Mouse (Mus musculus): ENCODE data around the gene Ppp2ca. TPM values are rescaled to one million over a fixed set of nuclear protein-coding genes. Genes with fewer than 3 reads are reported as not detected.
A peak's percentile ranks its signal among the peaks of the same experiment; 100 is the strongest.

Gene Ppp2ca
- polyA plus RNA-seq, 1 experiment from 2014 or later: 47.9 TPM

GRCm38 (mm10) chr11:52076742-52077352 lies 21.6 kb upstream of the Ppp2ca start:
- H3K36me3 ChIP-seq (ENCODE audit: control insufficient read depth, insufficient read depth): no peaks in the 10 kb centered on the region
- no peak overlapping the region for H3K4me2 ChIP-seq (replicated peaks; ENCODE audit: low read depth)
- peaks cover 2% of the 10 kb centered on the region; the same call in 1 of the 2 replicates for H3K4me1 ChIP-seq (replicated peaks; ENCODE audit: control insufficient read depth, insufficient read depth, low read length)
- no peaks in the 10 kb centered on the region for H3K27me3 ChIP-seq (replicated peaks; ENCODE audit: control insufficient read depth, insufficient read depth, low read length)
- no peak for ATAC-seq
- no peak overlapping the region for H3K4me3 ChIP-seq (ENCODE audit: low read depth, low read length)
- TF ChIP-seq CTCF (IDR thresholded peaks at IDR 0.05; ENCODE audit: low read depth): peak; percentile 45
- no peak overlapping the region for H3K9ac ChIP-seq (ENCODE audit: low read depth, low read length)
- H3K9me3 ChIP-seq (ENCODE audit: control insufficient read depth): no peaks in the 10 kb centered on the region
- H3K27ac ChIP-seq (ENCODE audit: low read depth, low read length): peak overlapping the region; percentile 28
- WGBS: 84% methylated on average over 6 of the region's 6 CpGs

GRCm38 (mm10) chr11:52077939-52078338 lies 20.5 kb upstream of the Ppp2ca start:
- H3K27me3 ChIP-seq (replicated peaks; ENCODE audit: control insufficient read depth, insufficient read depth, low read length): no peaks in the 10 kb centered on the region
- peaks cover 2% of the 10 kb centered on the region; the same call in 1 of the 2 replicates for H3K4me1 ChIP-seq (replicated peaks; ENCODE audit: control insufficient read depth, insufficient read depth, low read length)
- no peak for TF ChIP-seq CTCF (IDR thresholded peaks at IDR 0.05; ENCODE audit: low read depth)
- no peak overlapping the region for H3K4me2 ChIP-seq (replicated peaks; ENCODE audit: low read depth)
- WGBS: 43% methylated on average over 4 of the region's 4 CpGs
- H3K9ac ChIP-seq (ENCODE audit: low read depth, low read length): no peak overlapping the region
- H3K9me3 ChIP-seq (ENCODE audit: control insufficient read depth): no peaks in the 10 kb centered on the region
- no peaks in the 10 kb centered on the region for H3K36me3 ChIP-seq (ENCODE audit: control insufficient read depth, insufficient read depth)
- no peak overlapping the region for H3K4me3 ChIP-seq (ENCODE audit: low read depth, low read length)
- H3K27ac ChIP-seq (ENCODE audit: low read depth, low read length): peak overlapping the region; percentile 28; the same call in 1 of the 2 replicates
- peak; percentile 81 for ATAC-seq

- Histone ChIP-seq H3K4me3 (ENCODE audit: low read depth, low read length) (no peak overlapping the region), H3K36me3 (ENCODE audit: control insufficient read depth, insufficient read depth) (no peaks in the 10 kb centered on the region), H3K27ac (ENCODE audit: low read depth, low read length) (no peak overlapping the region), H3K4me1 (replicated peaks; ENCODE audit: control insufficient read depth, insufficient read depth, low read length) (peaks cover 2% of the 10 kb centered on the region; the same call in 1 of the 2 replicates), H3K9me3 (ENCODE audit: control insufficient read depth) (no peaks in the 10 kb centered on the region), H3K27me3 (replicated peaks; ENCODE audit: control insufficient read depth, insufficient read depth, low read length) (no peaks in the 10 kb centered on the region), H3K4me2 (replicated peaks; ENCODE audit: low read depth) (no peak overlapping the region), H3K9ac (ENCODE audit: low read depth, low read length) (no peak overlapping the region)
- no peak for TF ChIP-seq CTCF (IDR thresholded peaks at IDR 0.05; ENCODE audit: low read depth)
- 24% methylated on average over 5 of the region's 5 CpGs for WGBS
- ATAC-seq: peak; percentile 29; the same call in 1 of the 2 replicates
Observed at GRCm38 (mm10) chr11:52079978-52080377, 18.5 kb upstream of the Ppp2ca start.

GRCm38 (mm10) chr11:52080656-52081055 lies 17.8 kb upstream of the Ppp2ca start:
- Histone ChIP-seq H3K4me2 (replicated peaks; ENCODE audit: low read depth) (no peak overlapping the region), H3K27ac (ENCODE audit: low read depth, low read length) (no peak overlapping the region), H3K4me3 (ENCODE audit: low read depth, low read length) (no peak overlapping the region), H3K4me1 (replicated peaks; ENCODE audit: control insufficient read depth, insufficient read depth, low read length) (peaks cover 2% of the 10 kb centered on the region; the same call in 1 of the 2 replicates), H3K36me3 (ENCODE audit: control insufficient read depth, insufficient read depth) (no peaks in the 10 kb centered on the region), H3K27me3 (replicated peaks; ENCODE audit: control insufficient read depth, insufficient read depth, low read length) (no peaks in the 10 kb centered on the region), H3K9me3 (ENCODE audit: control insufficient read depth) (no peaks in the 10 kb centered on the region), H3K9ac (ENCODE audit: low read depth, low read length) (no peak overlapping the region)
- TF ChIP-seq CTCF (IDR thresholded peaks at IDR 0.05; ENCODE audit: low read depth): no peak
- WGBS: 89% methylated on average over 2 of the region's 2 CpGs
- ATAC-seq: no peak

- WGBS: 43% methylated on average over 4 of the region's 4 CpGs
- no peak overlapping the region for H3K4me2 ChIP-seq (replicated peaks; ENCODE audit: low read depth)
Observed at GRCm38 (mm10) chr11:52085857-52086203, 12.7 kb upstream of the Ppp2ca start.

GRCm38 (mm10) chr11:52086204-52086864 lies 12.1 kb upstream of the Ppp2ca start:
- H3K4me2 ChIP-seq (replicated peaks; ENCODE audit: low read depth): no peak overlapping the region
- H3K9ac ChIP-seq (ENCODE audit: low read depth, low read length): no peak overlapping the region
- H3K27ac ChIP-seq (ENCODE audit: low read depth, low read length): no peak overlapping the region
- no peaks in the 10 kb centered on the region for H3K36me3 ChIP-seq (ENCODE audit: control insufficient read depth, insufficient read depth)
- H3K27me3 ChIP-seq (replicated peaks; ENCODE audit: control insufficient read depth, insufficient read depth, low read length): no peaks in the 10 kb centered on the region
- no peak for TF ChIP-seq CTCF (IDR thresholded peaks at IDR 0.05; ENCODE audit: low read depth)
- WGBS: 24% methylated on average over 9 of the region's 9 CpGs
- no peak for ATAC-seq
- no peaks in the 10 kb centered on the region for H3K9me3 ChIP-seq (ENCODE audit: control insufficient read depth)
- H3K4me3 ChIP-seq (ENCODE audit: low read depth, low read length): no peak overlapping the region
- no peaks in the 10 kb centered on the region for H3K4me1 ChIP-seq (replicated peaks; ENCODE audit: control insufficient read depth, insufficient read depth, low read length)

More at GRCm38 (mm10) chr11:52085857-52086203, 12.7 kb upstream of the Ppp2ca start:
- no peaks in the 10 kb centered on the region for H3K9me3 ChIP-seq (ENCODE audit: control insufficient read depth)
- H3K4me3 ChIP-seq (ENCODE audit: low read depth, low read length): no peak overlapping the region
- H3K27me3 ChIP-seq (replicated peaks; ENCODE audit: control insufficient read depth, insufficient read depth, low read length): no peaks in the 10 kb centered on the region
- H3K27ac ChIP-seq (ENCODE audit: low read depth, low read length): no peak overlapping the region
- no peak for ATAC-seq
- no peak overlapping the region for H3K9ac ChIP-seq (ENCODE audit: low read depth, low read length)
- no peak for TF ChIP-seq CTCF (IDR thresholded peaks at IDR 0.05; ENCODE audit: low read depth)
- H3K36me3 ChIP-seq (ENCODE audit: control insufficient read depth, insufficient read depth): no peaks in the 10 kb centered on the region
- H3K4me1 ChIP-seq (replicated peaks; ENCODE audit: control insufficient read depth, insufficient read depth, low read length): no peaks in the 10 kb centered on the region
